Mouse (Mus musculus) adrenal gland (tissue): Measurements from ENCODE around the gene Il1f5.

Experiments used
- intact Hi-C: fragments of 180-260 bp; cut with DNase I; formaldehyde crosslinking; loops from one replicate; pipeline ENCODE4 v1.15.1; 2025
- long read RNA-seq, 2 experiments: library from polyadenylated mRNA; unstranded; transcript quantifications; one replicate each; pipeline ENCODE4 v2.0.0; 2020; ENCODE audit warnings: borderline replicate concordance in 1 of 2; ENCODE audit not compliant: insufficient replicate concordance in 1 of 2

Gene Il1f5
- long read RNA-seq, experiment 1: 0 reads
- long read RNA-seq, experiment 2: 0 reads

GRCm38 (mm10) chr2:24276654-24277053, at the start of gene Il1f5:
Gene Il1f5 (plus strand): TSS chr2:24276954.
- intact Hi-C loops: no loop called here

- intact Hi-C loops: no loop called here
Observed at GRCm38 (mm10) chr2:24227191-24227590, 49.6 kb upstream of the Il1f5 start.

- intact Hi-C loops: no loop called here
Observed at GRCm38 (mm10) chr2:24267503-24267902, 9.3 kb upstream of the Il1f5 start.

DNA sequence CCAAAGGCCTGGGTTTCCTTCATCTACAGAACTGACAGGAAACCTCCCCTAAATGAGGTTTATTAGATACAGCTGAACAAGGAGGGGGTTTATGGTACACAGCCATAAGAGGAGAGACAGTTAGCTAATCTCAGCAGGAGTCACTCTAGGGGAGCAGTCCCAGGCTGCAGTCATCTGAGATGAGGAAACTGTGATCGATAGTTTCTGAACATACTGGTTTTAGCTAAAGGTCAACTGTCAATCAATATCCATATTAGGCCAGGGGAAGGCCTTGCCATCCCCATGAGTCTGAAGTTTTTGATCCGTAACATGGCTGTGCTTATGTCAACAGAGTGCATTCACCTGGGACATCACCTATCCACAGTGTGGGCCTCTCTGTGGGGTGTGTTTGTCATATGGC, 3.1 kb upstream of the Il1f5 start:
- intact Hi-C loops: no loop called here

GRCm38 (mm10) chr2:24275146-24275545, 1.6 kb upstream of the Il1f5 start:
- intact Hi-C loops: no loop called here

DNA sequence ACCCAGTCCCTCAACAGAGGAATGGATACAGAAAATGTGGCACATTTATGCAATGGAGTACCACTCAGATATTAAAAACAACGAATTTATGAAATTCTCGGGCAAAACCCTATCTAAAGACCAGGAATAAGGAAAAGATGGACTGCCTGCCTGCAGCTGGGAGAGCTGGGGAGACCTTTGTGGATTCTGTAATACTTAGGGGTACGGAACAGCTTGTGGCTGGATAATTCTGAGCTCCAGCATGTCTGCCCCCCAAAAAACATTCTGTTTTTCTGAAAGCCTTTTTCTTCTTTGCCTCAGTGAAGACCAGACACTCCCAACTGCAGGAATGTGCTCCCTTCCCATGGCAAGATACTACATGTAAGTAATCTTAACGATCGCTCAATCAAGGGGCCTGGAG, 14.1 kb downstream of the Il1f5 start, which contains the start of gene Il1f10:
Gene Il1f10, plus strand, starts transcription at position 301 of the 400 bp plus-strand sequence.
- intact Hi-C loops: no loop called here

- intact Hi-C loops: no loop called here
Observed at GRCm38 (mm10) chr2:24294616-24295015, 17.9 kb downstream of the Il1f5 start.

- intact Hi-C loops: loop anchor here (1.0 to 2.0 kb wide), 2 partner anchors 108 to 272 kb away; no protein-coding TSS in a partner anchor
Observed at GRCm38 (mm10) chr2:24296837-24297236, 20.1 kb downstream of the Il1f5 start.

GRCm38 (mm10) chr2:24311302-24312001, 34.7 kb downstream of the Il1f5 start:
- intact Hi-C loops: no loop called here

- intact Hi-C loops: no loop called here
Observed at GRCm38 (mm10) chr2:24316919-24317318, 40.2 kb downstream of the Il1f5 start.

GRCm38 (mm10) chr2:24317919-24318598, 41.3 kb downstream of the Il1f5 start:
- intact Hi-C loops: no loop called here
